ENCODE assay signal across 8 mouse cellular contexts in genomic region chr5:129724834-129725773, GRCm38 (mm10). TPM values are rescaled to one million over a fixed set of nuclear protein-coding genes. Genes with fewer than 3 reads are reported as not detected.
A peak's percentile ranks its signal among the peaks of the same experiment; 100 is the strongest.
DNase-seq lines count a peak whose midpoint lies in the region; ATAC-seq and TF ChIP-seq lines count a peak whose summit lies in the region.

Nipsnap2 (plus strand) TSS chr5:129725063.

- no peaks in the 10 kb centered on the region for H3K27me3 ChIP-seq in C2C12 (ENCODE audit: control insufficient read depth, insufficient read depth, insufficient read length)
- H3K27me3 ChIP-seq in heart, embryonic 13.5 days (replicated peaks), result no peaks in the 10 kb centered on the region
- no peaks in the 10 kb centered on the region for H3K27me3 ChIP-seq in liver, embryonic 12.5 days (replicated peaks)
- no peaks in the 10 kb centered on the region for H3K27me3 ChIP-seq in stomach, embryonic 15.5 days (replicated peaks)

- peak; percentile 80 for ATAC-seq in erythroid progenitor cell, adult 5-6 weeks (replicated peaks; ENCODE audit: low FRiP score, poor library complexity, severe bottlenecking)
- ATAC-seq in heart, embryonic 13.5 days (ENCODE audit: extremely low read depth, insufficient number of reproducible peaks, low FRiP score, low TSS enrichment), result peak; percentile 82
- peak; percentile 83 for ATAC-seq in liver, embryonic 12.5 days
- peak; percentile 92 for ATAC-seq in stomach, embryonic 15.5 days (ENCODE audit: insufficient read depth, low FRiP score, low read depth)

- no peaks in the 10 kb centered on the region for H3K9me3 ChIP-seq in heart, embryonic 13.5 days
- H3K9me3 ChIP-seq in liver, embryonic 12.5 days (replicated peaks), result no peaks in the 10 kb centered on the region
- H3K9me3 ChIP-seq in stomach, embryonic 15.5 days, result no peaks in the 10 kb centered on the region

- H3K9ac ChIP-seq in heart, embryonic 13.5 days, result peak within 1 kb of the TSS; percentile 97
- peak within 1 kb of the TSS; percentile 98 for H3K9ac ChIP-seq in liver, embryonic 12.5 days
- H3K9ac ChIP-seq in stomach, embryonic 15.5 days, result peak within 1 kb of the TSS; percentile 87

- peak within 1 kb of the TSS; percentile 100 for H3K27ac ChIP-seq in heart, embryonic 13.5 days (replicated peaks)
- peak within 1 kb of the TSS; percentile 98 for H3K27ac ChIP-seq in liver, embryonic 12.5 days
- H3K27ac ChIP-seq in stomach, embryonic 15.5 days, result peak within 1 kb of the TSS; percentile 97

- WGBS in heart, embryonic 13.5 days, result under 1% methylated on average over 90 of the region's 93 CpGs
- WGBS in liver, embryonic 12.5 days (ENCODE audit: insufficient replicate concordance), result under 1% methylated on average over 92 of the region's 93 CpGs
- WGBS in stomach, embryonic 15.5 days, result under 1% methylated on average over 92 of the region's 93 CpGs

- DNase-seq in brain, embryonic 14.5 days (ENCODE audit: low read depth), result peak; percentile 94
- DNase-seq in kidney, postnatal 10 days, result peak; percentile 94
- peak; percentile 89 to 91 for DNase-seq in natural killer cell, adult 2 months (ENCODE audit: low spot score in 2 of 2)

- TF ChIP-seq POLR2A in brain, embryonic 14.5 days (IDR thresholded peaks at IDR 0.05; ENCODE audit: borderline replicate concordance, extremely low read depth, insufficient read depth, insufficient read length, poor library complexity, severe bottlenecking), result peak; percentile 95

- H3K4me2 ChIP-seq in heart, embryonic 13.5 days, result peak within 1 kb of the TSS; percentile 71
- peak within 1 kb of the TSS; percentile 72 for H3K4me2 ChIP-seq in liver, embryonic 12.5 days
- peak within 1 kb of the TSS; percentile 45 for H3K4me2 ChIP-seq in stomach, embryonic 15.5 days

- H3K79me2 ChIP-seq in C2C12 (ENCODE audit: control insufficient read depth, insufficient read depth), result peaks cover 38% of the 10 kb centered on the region

- H3ac ChIP-seq in C2C12 (ENCODE audit: control insufficient read depth, insufficient read length, low read depth), result peak within 1 kb of the TSS; percentile 83

- H3K4me3 ChIP-seq in C2C12 (ENCODE audit: insufficient read depth, poor library complexity, severe bottlenecking), result peak within 1 kb of the TSS; percentile 56
- H3K4me3 ChIP-seq in heart, embryonic 13.5 days, result peak within 1 kb of the TSS; percentile 86
- H3K4me3 ChIP-seq in liver, embryonic 12.5 days, result peak within 1 kb of the TSS; percentile 94
- peak within 1 kb of the TSS; percentile 83 for H3K4me3 ChIP-seq in stomach, embryonic 15.5 days (replicated peaks)

- no peaks in the 10 kb centered on the region for H3K79me3 ChIP-seq in C2C12 (ENCODE audit: low read depth)

- H3K4me1 ChIP-seq in heart, embryonic 13.5 days, result peaks cover 51% of the 10 kb centered on the region
- peaks cover 62% of the 10 kb centered on the region for H3K4me1 ChIP-seq in liver, embryonic 12.5 days
- peaks cover 21% of the 10 kb centered on the region for H3K4me1 ChIP-seq in stomach, embryonic 15.5 days

- TF ChIP-seq CTCF in C2C12 (IDR thresholded peaks at IDR 0.05; ENCODE audit: control insufficient read depth, insufficient read depth, insufficient read length), result peak; percentile 100
- peak; percentile 100 for TF ChIP-seq CTCF in brain, embryonic 14.5 days (IDR thresholded peaks at IDR 0.05; ENCODE audit: borderline replicate concordance, extremely low read depth, insufficient read depth, insufficient read length)

- H3K36me3 ChIP-seq in C2C12 (ENCODE audit: control insufficient read depth, insufficient read depth), result peaks cover 3% of the 10 kb centered on the region
- H3K36me3 ChIP-seq in heart, embryonic 13.5 days, result peaks cover 2% of the 10 kb centered on the region
- H3K36me3 ChIP-seq in liver, embryonic 12.5 days, result peaks cover 5% of the 10 kb centered on the region
- H3K36me3 ChIP-seq in stomach, embryonic 15.5 days, result no peaks in the 10 kb centered on the region

TF ChIP-seq in C2C12, 6 proteins besides CTCF, POLR2A, EP300 and RAD21:
- no peak for TF ChIP-seq MYOD1 (IDR thresholded peaks at IDR 0.05; ENCODE audit: control insufficient read depth, insufficient read length, low read depth)
- TF ChIP-seq CEBPB (IDR thresholded peaks at IDR 0.05; ENCODE audit: low read depth), result no peak
- no peak for TF ChIP-seq MYOG (IDR thresholded peaks at IDR 0.05; ENCODE audit: control insufficient read depth, extremely low read depth, insufficient read length)
- no peak for TF ChIP-seq FOSL1 (IDR thresholded peaks at IDR 0.05; ENCODE audit: insufficient read depth, low read length, poor library complexity, severe bottlenecking)
- no peak for TF ChIP-seq MAX (IDR thresholded peaks at IDR 0.05)
- TF ChIP-seq USF1 (IDR thresholded peaks at IDR 0.05; ENCODE audit: low read depth), result no peak

RNA-seq across cellular contexts. Expression of gene Nipsnap2, which starts in this region (rescaled TPM):
- 31.9 TPM for polyA plus RNA-seq in C2C12 (2012; fragmentation: generic; extraction: Trizol)
- 66.5 and 68.8 TPM in 2 replicates for polyA plus RNA-seq in brain, embryonic 14.5 days (2012; rRNA removed)
- total RNA-seq in erythroid progenitor cell, adult 5-6 weeks (2015; ENCODE audit: low replicate concordance), result 9.7 and 13.8 TPM in 2 replicates
- 1.7 and 14.9 TPM in 2 replicates for total RNA-seq in erythroid progenitor cell, adult 5-6 weeks (2017; ENCODE audit: low replicate concordance)
- polyA plus RNA-seq in heart, embryonic 13.5 days (2015; fragmentation: Nextera tagmentation; extraction: Ambion mirVana), result 269 and 291 TPM in 2 replicates
- polyA plus RNA-seq in liver, embryonic 12.5 days (2016; fragmentation: Nextera tagmentation; extraction: Ambion mirVana), result 32.8 and 36.9 TPM in 2 replicates
- polyA plus RNA-seq in stomach, embryonic 15.5 days (2015; fragmentation: Nextera tagmentation; extraction: Ambion mirVana), result 90.0 and 103 TPM in 2 replicates

Comparison
In these comparisons a context has a peak if more than half of its experiments do, and no peak if none do; other contexts are left out.
1. Peak in every context shown above with its lines: DNase-seq, ATAC-seq, H3K4me3 ChIP-seq and H3K27ac ChIP-seq.